Mouse (Mus musculus) c-Kit-positive CD71-positive TER-119-positive erythroid progenitor cells, embryonic 14.5 days (primary cell): ENCODE results near the gene Pld4.

Experiments
- DNase-seq: peaks from one replicate; pipeline ENCODE4 v3.0.0-alpha.2; 2013; ENCODE audit warnings: low spot score

Gene Pld4

DNA sequence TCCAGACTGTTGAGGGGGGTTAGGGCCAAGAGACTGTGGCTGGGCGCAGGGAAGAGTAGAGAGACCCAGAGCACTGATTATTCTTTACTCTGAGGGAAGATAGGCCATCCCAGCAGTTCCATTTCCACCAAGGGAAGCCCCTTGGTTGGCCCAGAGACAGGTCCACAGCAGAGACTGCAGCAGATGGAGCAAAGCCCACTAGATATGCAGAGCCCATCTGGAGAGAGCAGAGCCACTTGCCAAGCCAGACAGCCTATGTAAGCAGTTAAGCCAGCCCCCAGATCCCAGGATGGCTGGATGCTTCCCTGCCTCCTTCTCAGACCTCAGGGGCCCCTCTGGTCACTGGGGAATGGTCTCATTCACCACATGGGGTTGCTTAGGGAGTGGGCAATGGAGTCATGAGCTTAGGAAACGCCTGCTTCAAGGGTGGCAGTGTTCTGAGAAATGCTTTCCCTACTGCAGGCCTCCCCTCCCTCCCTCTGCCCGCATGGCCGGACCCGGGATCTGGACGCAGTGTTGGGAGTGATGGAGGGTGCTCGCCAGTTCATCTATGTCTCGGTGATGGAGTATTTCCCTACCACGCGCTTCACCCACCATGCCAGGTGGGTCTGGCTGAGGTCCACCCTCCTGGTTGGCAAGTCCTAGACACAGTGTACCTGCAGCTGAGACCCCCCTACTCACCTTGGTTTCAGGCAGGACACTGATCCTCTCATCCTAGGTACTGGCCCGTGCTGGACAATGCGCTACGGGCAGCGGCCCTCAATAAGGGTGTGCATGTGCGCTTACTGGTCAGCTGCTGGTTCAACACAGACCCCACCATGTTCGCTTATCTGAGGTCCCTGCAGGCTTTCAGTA is 6.8 kb downstream of the Pld4 start:
- DNase-seq, result no peak

DNA sequence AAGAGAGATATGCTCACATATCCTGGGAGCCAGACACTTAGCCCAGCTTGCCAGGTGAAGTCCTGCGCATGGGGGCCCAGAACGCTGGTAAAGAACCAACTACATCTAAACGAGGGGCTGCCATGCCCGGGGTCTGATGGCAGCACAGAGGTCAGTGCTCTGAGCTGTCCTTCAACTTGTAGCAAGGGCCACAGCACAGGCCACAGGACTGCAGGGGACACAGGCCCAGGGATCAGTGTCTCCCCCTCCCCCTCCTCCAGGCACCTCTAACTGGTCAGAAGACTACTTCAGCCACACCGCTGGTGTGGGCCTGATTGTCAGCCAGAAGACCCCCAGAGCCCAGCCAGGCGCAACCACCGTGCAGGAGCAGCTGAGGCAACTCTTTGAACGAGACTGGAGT is 7.7 kb downstream of the Pld4 start:
- DNase-seq, result no peak

- DNase-seq, result no peak
Observed at GRCm38 (mm10) chr12:112769031-112769430, 8.6 kb downstream of the Pld4 start.

DNA sequence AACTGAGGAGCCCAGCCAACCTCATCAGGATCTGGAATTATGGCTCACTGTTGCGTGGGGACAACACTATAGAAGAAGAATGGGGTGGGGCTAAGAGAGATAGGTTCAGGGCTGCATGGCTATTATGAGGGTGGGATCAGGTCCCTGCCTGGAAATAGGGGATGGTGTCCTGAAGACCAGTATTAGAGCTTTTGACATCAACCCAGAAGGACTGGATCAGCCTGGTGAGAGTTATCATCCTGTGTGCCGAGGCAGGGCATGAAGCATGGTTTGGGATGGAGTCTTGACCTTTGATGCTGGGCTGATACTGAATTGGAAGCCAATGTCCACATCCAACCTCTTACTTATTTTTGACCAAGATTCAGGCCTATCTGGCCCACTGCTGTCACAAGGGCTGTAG is 9.3 kb downstream of the Pld4 start:
- DNase-seq, result no peak

DNA sequence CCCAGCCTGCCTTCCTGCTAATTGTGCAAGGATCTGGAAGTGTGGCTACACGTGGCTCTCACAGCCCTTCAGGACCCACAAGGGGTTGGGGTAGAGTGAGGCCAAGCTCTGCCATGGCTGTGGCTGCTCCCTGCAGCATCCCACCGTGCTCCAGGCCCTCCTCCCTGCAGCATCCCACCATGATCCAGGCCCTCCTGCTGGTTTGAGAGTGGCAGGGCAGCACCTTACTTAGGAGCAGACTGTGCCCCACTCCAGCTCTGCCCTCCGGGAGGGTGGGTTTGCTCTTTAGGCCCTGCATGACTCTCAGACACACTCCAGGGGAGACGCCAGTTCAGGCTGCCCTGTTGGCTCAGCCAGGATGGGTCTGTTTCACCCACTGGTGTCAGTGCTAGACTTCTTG is 9.9 kb downstream of the Pld4 start:
- no peak for DNase-seq

GRCm38 (mm10) chr12:112772306-112772705 is 11.9 kb downstream of the Pld4 start:
- no peak for DNase-seq

- DNase-seq, result no peak
Observed at GRCm38 (mm10) chr12:112773366-112773765, 12.9 kb downstream of the Pld4 start.

- DNase-seq, result no peak
Observed at GRCm38 (mm10) chr12:112774026-112774425, 13.6 kb downstream of the Pld4 start.

DNA sequence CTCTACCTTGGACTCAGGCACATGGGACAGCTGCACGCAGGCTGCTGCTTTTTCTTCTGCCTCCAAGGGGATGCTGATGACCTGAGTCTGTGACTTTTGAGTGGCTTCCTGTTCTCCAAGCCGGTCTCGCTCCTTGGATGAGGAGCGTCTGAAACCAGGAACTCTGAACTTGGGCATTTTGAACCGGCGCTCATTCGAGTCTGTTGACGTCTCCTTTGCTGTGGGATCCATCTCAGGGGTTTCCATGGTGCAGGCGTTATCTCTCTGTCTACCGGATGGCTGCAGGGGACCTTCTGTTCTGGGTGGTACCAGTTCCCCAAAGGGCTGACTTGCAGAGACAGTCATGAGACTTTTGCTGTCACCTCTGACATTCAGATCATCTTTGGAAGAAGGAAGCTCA is 14.0 kb downstream of the Pld4 start:
- DNase-seq, result no peak

DNA sequence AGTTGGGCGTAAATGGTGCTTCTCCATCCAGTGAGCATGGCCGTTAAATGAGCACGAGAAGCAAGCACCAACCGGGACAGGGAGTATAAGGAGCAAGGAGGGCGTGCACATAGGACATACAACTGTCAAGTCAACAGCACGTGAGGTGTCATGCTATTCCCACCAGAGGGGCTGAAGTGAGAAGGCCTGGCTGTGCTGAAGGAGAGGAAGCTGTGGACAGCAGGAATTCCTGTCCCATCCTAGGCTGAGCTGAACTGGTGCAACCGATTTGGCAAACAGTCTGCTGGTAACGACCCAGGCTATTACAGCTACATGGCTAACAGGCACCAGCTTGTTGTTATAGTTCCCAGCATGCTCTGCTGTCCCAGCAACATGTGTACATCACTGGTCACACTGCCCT is 30.6 kb downstream of the Pld4 start:
- no peak for DNase-seq

DNA sequence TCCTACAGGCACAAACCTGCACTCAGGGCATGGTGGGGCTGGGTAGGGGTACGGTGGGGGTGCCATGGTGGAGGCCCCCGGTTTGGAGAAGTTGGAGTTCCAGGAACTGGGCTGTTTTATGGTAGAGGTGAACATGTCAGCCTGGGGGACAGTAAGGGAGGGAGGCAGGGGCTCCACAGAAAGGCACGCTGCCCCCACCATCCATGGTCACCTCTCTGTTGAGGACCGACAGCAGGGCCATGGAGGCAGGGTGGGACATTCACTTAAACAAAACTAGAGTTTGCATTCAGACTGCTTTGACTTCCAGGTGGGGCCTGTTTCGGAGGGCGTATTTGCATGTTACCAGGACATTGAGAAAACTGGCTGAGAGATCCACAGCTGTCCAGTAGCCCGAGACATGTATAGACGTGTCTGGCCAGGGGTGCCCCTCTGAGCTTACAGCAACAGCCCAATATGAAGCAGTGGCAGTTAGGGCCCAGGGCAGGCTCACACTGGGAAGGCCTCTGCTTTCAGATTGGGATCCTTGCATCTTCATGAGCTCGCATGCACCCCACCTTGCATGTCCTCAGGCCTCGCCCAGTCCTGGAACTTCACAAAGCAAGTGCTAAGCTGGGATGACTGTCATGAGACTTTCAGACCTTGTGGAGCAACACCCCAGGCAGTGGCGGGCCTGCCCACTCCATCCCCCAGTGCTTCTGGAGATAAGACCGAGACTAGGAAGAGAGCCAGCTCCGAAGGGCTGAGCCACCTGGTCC is 33.3 kb downstream of the Pld4 start:
- no peak for DNase-seq

DNA sequence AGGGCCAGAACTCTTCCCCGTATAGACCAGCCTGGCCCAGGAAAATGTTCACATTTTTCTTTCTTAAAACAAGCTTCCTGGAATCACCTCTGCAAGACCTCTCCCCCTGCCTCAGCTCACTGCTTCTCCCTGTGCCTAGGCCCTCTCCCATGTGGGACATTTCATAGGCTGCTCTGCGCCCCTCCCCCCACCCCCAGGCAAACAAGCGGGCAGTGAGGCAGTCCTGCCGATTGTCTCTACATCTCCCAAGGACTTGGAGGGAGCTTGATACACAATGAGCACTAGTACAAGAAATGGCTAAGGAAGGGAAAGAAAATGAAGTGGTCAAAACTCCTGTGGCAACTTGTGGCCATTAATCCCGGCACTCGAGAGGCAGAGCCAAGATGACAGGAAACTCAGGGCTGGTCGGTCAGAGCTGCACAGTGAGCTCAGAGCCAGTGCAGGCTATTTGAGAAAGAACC is 33.9 kb downstream of the Pld4 start:
- DNase-seq, result no peak

DNA sequence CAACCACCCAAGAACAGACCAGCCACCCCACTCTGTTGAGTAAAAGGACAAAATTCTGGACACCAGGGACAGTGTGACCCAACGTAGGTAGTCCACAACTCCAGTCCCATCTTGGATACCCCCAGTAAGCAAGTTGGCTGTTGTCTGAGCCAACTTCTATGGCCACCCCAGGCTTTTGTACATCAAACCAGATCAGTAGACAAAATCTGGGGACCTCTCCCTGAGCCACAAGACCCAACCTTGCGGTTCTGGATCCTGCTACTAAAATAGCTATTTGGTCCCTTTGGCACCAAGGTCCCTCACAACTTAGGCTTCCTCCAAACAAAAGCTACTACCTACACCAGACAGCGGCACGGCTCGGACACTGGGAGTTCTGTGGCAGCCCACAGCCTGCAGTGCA is 34.5 kb downstream of the Pld4 start:
- no peak for DNase-seq

GRCm38 (mm10) chr12:112795466-112796104 is 35.1 kb downstream of the Pld4 start:
- DNase-seq, result no peak

DNA sequence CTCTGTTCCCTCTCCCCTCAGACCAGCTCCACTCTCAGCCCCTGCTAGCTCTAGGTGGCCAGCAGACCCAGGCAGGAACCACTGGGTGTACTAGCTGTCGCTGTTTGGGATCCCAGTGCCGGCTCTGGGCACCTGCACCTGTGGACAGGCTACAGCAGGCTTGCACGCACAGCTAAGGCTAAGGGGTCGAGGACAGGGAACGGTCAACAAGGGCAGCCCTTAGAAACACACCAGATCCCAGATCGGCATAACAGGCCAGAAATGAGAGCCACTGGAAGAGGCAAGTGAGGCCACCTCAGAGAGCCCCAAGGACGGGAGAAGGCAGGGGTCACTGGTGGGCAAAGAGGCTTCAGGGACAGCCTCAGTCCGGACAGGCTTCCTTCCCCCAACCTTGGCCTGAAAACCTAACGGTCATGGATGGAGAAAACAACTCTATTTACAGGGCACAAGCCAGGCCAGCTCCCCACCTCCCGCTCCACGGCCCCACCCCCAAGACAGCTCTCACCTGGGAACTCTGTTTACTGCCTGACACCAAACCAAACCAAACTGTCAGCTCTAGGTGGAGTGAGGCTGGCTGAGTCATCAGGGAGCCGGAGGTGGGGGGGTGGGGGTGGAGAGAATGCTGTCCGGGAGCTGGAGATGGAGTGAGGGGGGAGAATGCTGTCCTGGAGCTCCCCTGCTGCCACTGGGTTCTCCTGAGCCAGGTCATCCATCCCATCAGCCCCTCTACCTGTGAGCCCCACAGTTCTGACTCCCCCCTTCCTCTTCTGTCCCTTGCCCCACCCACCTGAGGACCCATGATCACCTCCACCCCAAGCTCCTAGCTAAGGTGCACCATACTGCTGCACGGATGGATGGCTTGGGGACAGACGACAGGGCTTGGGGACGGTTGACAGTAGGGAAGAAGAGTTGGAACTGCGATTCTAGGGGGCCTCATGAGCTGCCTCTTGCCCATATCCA is 36.4 kb downstream of the Pld4 start:
- DNase-seq, result no peak

- DNase-seq, result no peak
Observed at GRCm38 (mm10) chr12:112797672-112798331, 37.3 kb downstream of the Pld4 start.

DNA sequence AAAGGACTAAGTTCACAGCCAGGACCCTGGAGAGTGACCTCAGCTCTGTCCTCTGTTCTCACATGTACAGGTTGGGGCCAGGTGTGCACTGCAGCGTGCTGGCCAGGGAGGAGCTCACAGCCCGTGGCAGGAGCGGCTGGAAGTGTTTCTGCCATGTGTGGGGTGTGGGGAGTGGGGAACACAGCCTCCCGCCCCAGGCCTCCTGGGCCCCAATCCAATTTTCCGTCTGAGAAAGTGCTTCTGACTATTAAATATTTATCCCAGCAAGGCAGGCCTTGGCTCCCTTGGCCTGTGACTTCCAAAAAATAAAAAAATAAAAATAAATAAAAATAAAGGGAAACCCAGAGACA is 37.9 kb downstream of the Pld4 start:
- no peak for DNase-seq

DNA sequence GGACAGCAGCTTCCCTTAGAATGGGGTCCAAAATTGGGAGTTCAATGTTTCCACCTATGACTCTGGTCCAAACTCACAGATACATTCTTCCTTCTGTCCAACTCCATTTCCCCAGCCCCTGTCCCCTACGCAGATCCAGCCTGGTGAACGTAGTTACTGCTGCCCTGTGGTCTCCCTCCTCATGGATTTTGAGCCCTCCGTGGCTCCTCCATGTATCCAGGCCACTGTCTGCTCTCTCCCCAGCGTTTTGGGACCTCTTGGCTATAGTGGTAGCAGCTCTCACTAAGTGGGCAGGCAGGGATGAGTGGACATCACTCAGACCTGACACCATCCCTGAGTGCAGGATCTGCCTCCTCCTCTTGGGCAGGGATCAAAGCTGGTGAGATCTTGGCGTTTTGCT is 38.3 kb downstream of the Pld4 start:
- no peak for DNase-seq

GRCm38 (mm10) chr12:112799237-112799970 is 38.9 kb downstream of the Pld4 start:
- no peak for DNase-seq

DNA sequence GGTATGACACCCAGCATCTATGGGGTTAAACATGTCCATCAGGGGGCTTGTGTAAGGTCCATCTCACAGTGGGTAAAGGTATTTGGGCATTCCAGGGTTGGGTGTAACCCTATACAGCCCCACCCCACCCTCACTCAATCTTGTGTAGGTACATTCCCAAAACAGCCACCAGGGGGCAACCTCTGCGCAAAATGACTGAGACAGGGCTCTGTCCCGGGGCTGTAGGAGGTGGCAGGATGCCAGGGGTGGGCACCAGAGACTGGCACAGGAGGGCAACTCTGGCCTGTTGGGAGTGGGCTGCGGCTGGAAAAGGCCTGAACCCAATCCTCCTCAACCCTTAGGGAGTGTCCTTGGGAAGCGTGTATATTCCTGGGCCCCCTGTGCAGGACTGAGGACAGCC is 40.0 kb downstream of the Pld4 start:
- DNase-seq, result peak; percentile 64
